Mouse (Mus musculus) thymus, adult 2 months (tissue): ENCODE measurements around the gene Atn1. TPM values are rescaled to one million over a fixed set of nuclear protein-coding genes. Genes with fewer than 3 reads are reported as not detected.
A peak's percentile ranks its signal among the peaks of the same experiment; 100 is the strongest.

Experiments
- DNase-seq: peaks from one replicate; pipeline ENCODE4 v3.0.0; 2021
- H3K27ac ChIP-seq: fragments of 200-500 bp; 2 replicates; pipeline ENCODE4 v1.5.1; 2012; ENCODE audit warnings: low read length, control low read depth; ENCODE audit not compliant: control insufficient read depth, insufficient read depth
- H3K27me3 ChIP-seq: fragments of 200-500 bp; 2 replicates; pipeline ENCODE4 v1.6.1; 2012; ENCODE audit warnings: mild to moderate bottlenecking, low read length, moderate library complexity, mixed read lengths; ENCODE audit not compliant: control insufficient read depth, insufficient read depth
- H3K36me3 ChIP-seq: fragments of 200-500 bp; 2 replicates; pipeline ENCODE4 v1.6.1; 2012; ENCODE audit warnings: mild to moderate bottlenecking, low read length, moderate library complexity; ENCODE audit not compliant: control insufficient read depth, insufficient read depth
- H3K4me1 ChIP-seq: fragments of 200-500 bp; replicated peaks from 2 replicates; pipeline ENCODE4 v1.6.1; 2012; ENCODE audit warnings: low read length; ENCODE audit not compliant: control insufficient read depth, insufficient read depth
- H3K4me3 ChIP-seq: fragments of 200-500 bp; 2 replicates; pipeline ENCODE4 v1.5.1; 2012; ENCODE audit warnings: mild to moderate bottlenecking, low read length, control low read depth, moderate library complexity; ENCODE audit not compliant: control insufficient read depth, insufficient read depth
- CTCF ChIP-seq: fragments of 200-500 bp; IDR thresholded peaks from 2 replicates; pipeline ENCODE4 v1.5.1; 2012; ENCODE audit warnings: mild to moderate bottlenecking, control low read depth, low read length, moderate library complexity, borderline replicate concordance; ENCODE audit not compliant: control insufficient read depth, poor library complexity, insufficient read depth; ENCODE audit errors: extremely low read depth
- POLR2A ChIP-seq: fragments of 200-500 bp; IDR thresholded peaks from 2 replicates; pipeline ENCODE4 v1.6.1; 2012; ENCODE audit warnings: mild to moderate bottlenecking, low read length, control low read depth, moderate library complexity; ENCODE audit not compliant: control insufficient read depth, poor library complexity, insufficient read depth; ENCODE audit errors: extremely low read depth
- WGBS: fragments of 180-500 bp; shearing (Covaris S2); methylation state at CpG from one replicate; pipeline ENCODE4 v1.1.7; 2018; 5-methylcytosine and 5-hydroxymethylcytosine counted together
- polyA plus RNA-seq: library from polyadenylated mRNA; depleted of rRNA; stranded (reverse); fragments of >200 nt; gene quantifications from 2 replicates; pipeline ENCODE4 v1.2.3, GENCODE M21; 2012

Atn1 gene
- polyA plus RNA-seq, 1 experiment: 48.3 TPM

DNA sequence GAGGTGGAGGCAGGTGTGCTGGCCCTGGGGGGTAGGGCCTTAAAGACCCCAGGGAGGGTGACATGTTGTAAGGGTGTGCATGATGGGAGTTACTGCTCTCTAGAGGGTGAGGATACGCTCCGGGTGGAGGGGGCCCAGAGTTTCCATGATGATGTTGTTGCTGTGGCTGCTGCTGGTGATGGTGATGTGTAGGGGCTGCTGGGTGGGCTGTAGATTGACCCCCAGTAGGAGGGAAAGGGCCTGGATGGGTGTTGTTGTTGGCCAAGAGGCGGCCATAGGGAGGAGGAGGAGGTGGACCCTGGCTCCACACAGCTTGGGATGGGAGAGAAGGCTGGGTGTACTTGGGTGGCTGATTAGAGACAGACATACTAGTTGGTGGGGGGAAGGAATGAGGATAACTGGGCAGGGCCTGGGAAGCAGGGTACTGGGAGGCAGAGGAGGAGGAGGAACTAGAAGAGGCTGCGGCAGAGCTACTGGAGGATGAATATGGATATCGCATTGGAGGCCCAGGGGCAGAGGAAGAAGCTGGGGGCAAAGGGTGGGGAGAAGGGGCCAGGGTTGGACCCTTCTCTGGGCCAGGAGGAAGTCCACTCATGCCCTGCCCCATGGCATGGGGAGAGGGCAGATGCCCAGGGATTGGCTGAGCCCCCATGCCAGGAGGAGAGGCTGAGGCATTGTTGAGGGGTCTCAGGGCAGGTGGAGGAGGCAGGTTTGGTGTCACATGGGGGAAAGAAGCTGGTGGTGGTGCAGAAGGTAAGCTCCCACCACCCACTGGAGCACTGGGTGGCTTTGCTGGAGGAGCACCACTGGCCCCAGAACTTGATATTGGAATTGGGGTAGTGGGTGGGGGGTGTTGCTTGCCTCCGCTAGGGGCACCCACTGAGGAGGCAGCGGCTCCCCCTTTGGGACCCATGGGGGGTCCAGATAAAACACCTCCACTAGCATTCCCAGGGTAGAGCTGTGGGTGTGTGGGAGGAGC, 9.4 kb downstream of the Atn1 start:
- WGBS: 96% methylated on average over 7 of the region's 7 CpGs
- Histone ChIP-seq H3K36me3 (no peaks in the 10 kb centered on the region), H3K27me3 (no peaks in the 10 kb centered on the region), H3K4me3 (peak overlapping the region; percentile 72; the same call in 1 of the 2 replicates), H3K27ac (no peak overlapping the region), H3K4me1 (peaks cover 28% of the 10 kb centered on the region)
- TF ChIP-seq CTCF: no peak
- no peak for DNase-seq

DNA sequence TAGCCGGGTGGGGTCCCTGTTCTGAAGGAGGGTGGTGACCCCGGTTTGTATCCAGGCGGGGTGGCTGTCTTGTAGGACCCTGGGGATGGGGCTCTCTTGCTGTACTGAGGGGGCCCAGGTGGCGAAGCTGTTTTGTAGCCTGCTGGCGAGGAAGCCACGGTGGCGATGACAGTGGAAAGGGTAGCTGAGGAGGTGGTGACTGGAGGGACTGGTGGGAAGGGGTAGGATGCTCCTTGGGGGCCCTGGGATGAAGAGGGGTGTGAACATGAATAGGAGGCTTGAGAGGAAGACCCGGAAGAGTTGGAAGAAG, 10.1 kb downstream of the Atn1 start:
- peak overlapping the region; percentile 72 for H3K4me3 ChIP-seq
- peaks cover 30% of the 10 kb centered on the region for H3K4me1 ChIP-seq
- H3K27ac ChIP-seq: no peak overlapping the region
- DNase-seq: no peak
- TF ChIP-seq POLR2A: no peak
- TF ChIP-seq CTCF: no peak
- 14% methylated on average over 8 of the region's 8 CpGs for WGBS
- H3K36me3 ChIP-seq: no peaks in the 10 kb centered on the region
- H3K27me3 ChIP-seq: no peaks in the 10 kb centered on the region

- 1% methylated on average over 85 of the region's 85 CpGs for WGBS
- no peaks in the 10 kb centered on the region for H3K27me3 ChIP-seq
- H3K36me3 ChIP-seq: no peaks in the 10 kb centered on the region
- TF ChIP-seq CTCF (peak; percentile 97), POLR2A (peak; percentile 87)
- peak; percentile 94 for DNase-seq
- peak overlapping the region; percentile 72 for H3K4me3 ChIP-seq
- peaks cover 27% of the 10 kb centered on the region for H3K4me1 ChIP-seq
- peak overlapping the region; percentile 8; the same call in 1 of the 2 replicates for H3K27ac ChIP-seq
Measured at GRCm38 (mm10) chr6:124745490-124746295, 10.6 kb downstream of the Atn1 start.

DNA sequence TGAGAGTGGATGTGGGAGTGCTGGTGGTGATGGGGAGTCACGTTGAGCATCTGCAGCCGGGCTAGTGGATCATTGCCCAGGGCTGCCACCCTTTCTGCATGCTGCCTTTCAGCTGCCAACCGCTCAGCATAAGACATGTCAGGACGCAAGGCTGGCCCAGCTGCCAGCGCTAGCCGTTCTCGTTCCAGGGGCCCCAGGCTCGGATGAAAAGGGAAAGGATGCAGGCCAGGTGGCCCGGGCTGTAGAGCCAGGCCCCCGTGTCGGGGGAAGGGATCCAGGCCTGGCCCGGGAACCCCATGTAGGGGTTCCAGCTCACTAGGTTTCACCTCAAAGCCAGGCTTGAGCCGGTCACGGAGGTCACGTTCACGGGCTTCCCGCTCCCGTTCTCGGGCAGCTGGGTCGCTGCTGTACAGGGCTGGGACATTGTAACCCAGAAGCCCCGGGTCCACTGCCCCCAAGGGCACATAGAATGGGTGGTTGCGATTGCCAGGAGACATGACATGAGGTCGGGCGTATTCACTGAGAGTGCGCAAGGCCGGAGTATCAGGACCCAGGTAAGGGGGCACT, 11.5 kb downstream of the Atn1 start:
- Histone ChIP-seq H3K27me3 (no peaks in the 10 kb centered on the region), H3K27ac (no peak overlapping the region), H3K36me3 (no peaks in the 10 kb centered on the region), H3K4me1 (peaks cover 25% of the 10 kb centered on the region), H3K4me3 (0 out of 2 replicates have a peak overlapping the region, but pooled peaks have one; percentile 11)
- WGBS: 74% methylated on average over 26 of the region's 26 CpGs
- DNase-seq: no peak
- TF ChIP-seq POLR2A: no peak
- no peak for TF ChIP-seq CTCF

GRCm38 (mm10) chr6:124743647-124744046, 12.7 kb downstream of the Atn1 start:
- DNase-seq: no peak
- Histone ChIP-seq H3K4me1 (peaks cover 37% of the 10 kb centered on the region), H3K36me3 (no peaks in the 10 kb centered on the region), H3K4me3 (no peak overlapping the region), H3K27me3 (no peaks in the 10 kb centered on the region), H3K27ac (no peak overlapping the region)
- TF ChIP-seq CTCF (no peak), POLR2A (no peak)
- WGBS: 97% methylated on average over 8 of the region's 8 CpGs

DNA sequence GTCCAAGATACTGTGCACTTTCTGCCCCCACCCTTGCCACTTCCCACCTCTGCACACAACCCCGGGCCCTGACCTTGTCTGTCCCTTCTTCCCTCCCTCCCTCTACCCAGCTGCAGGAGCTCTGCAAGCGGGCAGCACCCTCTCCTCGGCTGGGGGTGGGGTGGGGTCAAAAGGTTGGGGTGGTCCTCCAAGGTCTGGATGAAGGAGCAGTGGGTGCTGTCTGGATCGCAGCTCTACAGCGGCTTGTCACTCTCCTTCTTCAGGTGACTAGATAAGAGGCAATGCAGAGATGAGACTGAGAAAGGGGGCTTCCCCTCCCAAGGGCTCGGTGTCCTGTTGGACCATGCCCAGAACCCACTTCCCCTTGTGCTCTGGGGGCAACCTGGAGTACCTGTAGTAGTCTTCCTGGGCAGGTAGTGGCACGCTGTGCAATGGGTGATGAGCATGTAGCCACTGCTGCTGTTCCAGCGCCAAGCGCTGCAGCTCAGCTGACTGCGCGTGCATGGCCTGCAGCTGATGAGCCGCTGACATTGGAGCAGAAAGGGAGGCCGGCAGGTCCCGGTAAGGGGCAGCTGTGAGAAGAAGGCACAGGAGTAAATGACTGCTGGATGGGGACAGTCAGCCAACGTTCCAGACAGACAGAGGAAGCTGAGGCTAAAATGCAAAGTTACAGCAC, 13.3 kb downstream of the Atn1 start:
- TF ChIP-seq POLR2A (no peak), CTCF (no peak)
- WGBS: 94% methylated on average over 15 of the region's 15 CpGs
- Histone ChIP-seq H3K36me3 (no peaks in the 10 kb centered on the region), H3K27me3 (no peaks in the 10 kb centered on the region), H3K4me1 (peaks cover 44% of the 10 kb centered on the region), H3K4me3 (no peak overlapping the region), H3K27ac (no peak overlapping the region)
- DNase-seq: no peak
